Mouse (Mus musculus) kidney, embryonic 14.5 days (tissue): ENCODE data around the gene Gm28042. TPM values are rescaled to one million over a fixed set of nuclear protein-coding genes. Genes with fewer than 3 reads are reported as not detected.

Experiments used
- ATAC-seq: fragments of 200-750 bp; cut with Nextera tagmentation; 2 replicates; pipeline ENCODE4 v1.8.0; 2017; ENCODE audit warnings: moderate number of reproducible peaks, mild to moderate bottlenecking, moderate TSS enrichment, moderate library complexity; ENCODE audit not compliant: low FRiP score, low TSS enrichment
- H3K27ac ChIP-seq: fragments of 300-500 bp; sonication (generic); 2 replicates; pipeline ENCODE4 v1.5.1; 2014; ENCODE audit warnings: low read depth, mild to moderate bottlenecking, low read length, moderate library complexity, mixed read lengths
- H3K27me3 ChIP-seq: fragments of 300-500 bp; sonication (generic); 2 replicates; pipeline ENCODE4 v1.6.1; 2014; ENCODE audit warnings: mild to moderate bottlenecking, low read length; ENCODE audit not compliant: control insufficient read depth, insufficient read depth
- H3K36me3 ChIP-seq: fragments of 300-500 bp; sonication (generic); 2 replicates; pipeline ENCODE4 v1.6.1; 2014; ENCODE audit warnings: low read length, mixed read lengths; ENCODE audit not compliant: control insufficient read depth, insufficient read depth
- H3K4me1 ChIP-seq: fragments of 300-500 bp; sonication (generic); 2 replicates; pipeline ENCODE4 v1.6.1; 2014; ENCODE audit warnings: low read length, mixed read lengths; ENCODE audit not compliant: control insufficient read depth, insufficient read depth
- H3K4me2 ChIP-seq: fragments of 300-500 bp; sonication (generic); replicated peaks from 2 replicates; pipeline ENCODE4 v1.6.1; 2014; ENCODE audit warnings: low read depth, mild to moderate bottlenecking, low read length
- H3K4me3 ChIP-seq: fragments of 300-500 bp; sonication (generic); 2 replicates; pipeline ENCODE4 v1.5.1; 2014; ENCODE audit warnings: mild to moderate bottlenecking, low read length
- H3K9ac ChIP-seq: fragments of 300-500 bp; sonication (generic); 2 replicates; pipeline ENCODE4 v1.6.1; 2014; ENCODE audit warnings: low read depth, mild to moderate bottlenecking, low read length, moderate library complexity
- H3K9me3 ChIP-seq: fragments of 300-500 bp; sonication (generic); 2 replicates; pipeline ENCODE4 v1.6.1; 2016; ENCODE audit warnings: low read length; ENCODE audit not compliant: control insufficient read depth
- WGBS: fragments of 180-500 bp; shearing (Covaris S2); extraction: QIAGEN DNeasy Blood & Tissue Kit; methylation state at CpG from one replicate; pipeline ENCODE4 v1.1.7; 2014; 5-methylcytosine and 5-hydroxymethylcytosine counted together
- polyA plus RNA-seq: library from polyadenylated mRNA; unstranded; fragments of >200 nt; fragmentation: Nextera tagmentation; extraction: Ambion mirVana; gene quantifications from 2 replicates; pipeline ENCODE4 v1.2.1, GENCODE M21; 2014

The Gm28042 gene
- polyA plus RNA-seq, 1 experiment from 2014 or later = 3.5 TPM

GRCm38 (mm10) chr2:120046486-120047310 is 19.4 kb downstream of the Gm28042 start:
- no peak for ATAC-seq
- Histone ChIP-seq H3K9ac (no peak overlapping the region), H3K36me3 (peaks cover 10% of the 10 kb centered on the region), H3K4me2 (no peak overlapping the region), H3K9me3 (no peaks in the 10 kb centered on the region), H3K27me3 (peaks cover 2% of the 10 kb centered on the region; the same call in 1 of the 2 replicates), H3K4me1 (no peaks in the 10 kb centered on the region), H3K4me3 (no peak overlapping the region), H3K27ac (no peak overlapping the region)
- WGBS = 45% methylated on average over 14 of the region's 14 CpGs

DNA sequence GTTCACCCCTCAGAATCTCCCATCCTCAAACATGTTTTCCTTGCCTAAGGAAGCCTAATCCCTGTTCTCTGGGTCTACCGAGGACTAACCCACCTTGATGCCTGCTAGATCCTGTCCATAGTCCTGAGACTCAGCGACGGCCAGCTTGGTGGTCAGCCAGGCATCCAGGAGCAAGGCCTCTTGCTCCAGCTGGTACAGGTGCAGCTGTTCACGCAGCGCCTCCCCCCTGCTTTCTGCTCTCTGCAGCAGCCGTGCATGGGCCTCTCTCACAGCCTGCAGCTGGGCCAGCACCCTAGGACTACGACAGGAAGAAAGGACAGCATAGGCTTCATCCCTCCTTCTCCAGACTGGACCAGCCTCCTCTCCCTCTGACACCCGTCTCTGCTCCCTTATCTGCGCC is 20.9 kb downstream of the Gm28042 start:
- Histone ChIP-seq H3K4me2 (no peak overlapping the region), H3K27ac (no peak overlapping the region), H3K9ac (no peak overlapping the region), H3K4me3 (no peak overlapping the region), H3K27me3 (peaks cover 2% of the 10 kb centered on the region; the same call in 1 of the 2 replicates), H3K9me3 (no peaks in the 10 kb centered on the region), H3K36me3 (no peaks in the 10 kb centered on the region), H3K4me1 (no peaks in the 10 kb centered on the region)
- WGBS = 71% methylated on average over 9 of the region's 9 CpGs
- no peak for ATAC-seq

DNA sequence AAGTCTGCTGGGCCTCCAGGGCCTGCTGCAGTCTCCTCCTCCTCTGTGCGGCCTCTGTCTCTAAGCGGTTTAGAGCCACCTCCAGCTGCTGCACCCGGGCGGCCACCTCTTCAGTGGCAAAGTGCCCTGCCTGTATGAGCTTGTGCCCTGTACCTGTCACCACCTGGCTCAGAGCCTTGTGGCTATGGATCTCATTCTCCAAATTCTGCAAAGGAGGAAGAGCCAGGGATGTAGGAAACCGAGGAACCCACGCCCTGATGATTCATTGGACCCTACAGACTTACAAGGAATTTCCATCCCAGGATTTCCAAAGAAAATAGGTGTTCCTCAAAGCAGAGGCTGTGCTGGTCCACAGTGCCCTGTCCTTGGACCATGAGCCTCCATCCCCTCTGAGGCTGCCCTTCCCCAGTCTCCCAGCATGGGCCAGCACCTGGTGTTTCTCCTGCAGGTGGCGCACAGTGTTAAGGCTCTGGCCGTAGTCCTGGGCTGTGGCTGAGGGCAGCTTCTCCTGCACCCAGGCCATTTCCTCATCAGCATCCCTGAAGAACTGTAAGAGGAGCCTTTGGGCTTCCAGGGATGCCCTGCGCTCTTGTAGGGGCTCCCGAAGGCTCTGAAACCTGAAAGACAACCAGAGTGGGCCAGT is 22.5 kb downstream of the Gm28042 start:
- Histone ChIP-seq H3K36me3 (no peaks in the 10 kb centered on the region), H3K4me3 (no peak overlapping the region), H3K9ac (no peak overlapping the region), H3K9me3 (no peaks in the 10 kb centered on the region), H3K27me3 (peaks cover 2% of the 10 kb centered on the region; the same call in 1 of the 2 replicates), H3K4me1 (no peaks in the 10 kb centered on the region), H3K4me2 (no peak overlapping the region), H3K27ac (no peak overlapping the region)
- peak; percentile 50; the same call in 1 of the 2 replicates for ATAC-seq
- 61% methylated on average over 10 of the region's 10 CpGs for WGBS

DNA sequence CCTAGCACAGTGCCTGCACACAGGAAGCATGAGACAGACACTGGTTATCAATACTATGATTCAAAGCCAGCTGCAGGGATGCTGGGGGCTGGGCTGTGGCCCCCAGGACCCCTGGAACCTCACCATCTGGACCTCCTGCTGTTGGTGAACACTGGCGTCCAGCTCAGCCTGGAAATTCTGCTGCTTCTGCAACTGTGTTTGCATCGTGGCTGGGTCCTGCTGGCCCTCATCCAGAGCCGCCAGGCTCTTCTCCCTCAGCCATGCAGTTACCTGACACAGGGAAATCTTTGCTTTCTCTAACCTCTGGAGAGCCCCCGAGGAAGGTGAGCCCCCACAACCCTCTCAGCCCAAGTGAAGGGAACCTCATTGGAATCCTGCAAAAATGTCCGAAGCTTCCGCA is 24.1 kb downstream of the Gm28042 start:
- no peak for ATAC-seq
- H3K4me1 ChIP-seq = no peaks in the 10 kb centered on the region
- peaks cover under 1% of the 10 kb centered on the region; the same call in 1 of the 2 replicates for H3K27me3 ChIP-seq
- WGBS = 78% methylated on average over 6 of the region's 6 CpGs
- no peaks in the 10 kb centered on the region for H3K9me3 ChIP-seq
- no peak overlapping the region for H3K4me3 ChIP-seq
- H3K4me2 ChIP-seq = no peak overlapping the region
- no peaks in the 10 kb centered on the region for H3K36me3 ChIP-seq
- no peak overlapping the region for H3K9ac ChIP-seq
- no peak overlapping the region for H3K27ac ChIP-seq

DNA sequence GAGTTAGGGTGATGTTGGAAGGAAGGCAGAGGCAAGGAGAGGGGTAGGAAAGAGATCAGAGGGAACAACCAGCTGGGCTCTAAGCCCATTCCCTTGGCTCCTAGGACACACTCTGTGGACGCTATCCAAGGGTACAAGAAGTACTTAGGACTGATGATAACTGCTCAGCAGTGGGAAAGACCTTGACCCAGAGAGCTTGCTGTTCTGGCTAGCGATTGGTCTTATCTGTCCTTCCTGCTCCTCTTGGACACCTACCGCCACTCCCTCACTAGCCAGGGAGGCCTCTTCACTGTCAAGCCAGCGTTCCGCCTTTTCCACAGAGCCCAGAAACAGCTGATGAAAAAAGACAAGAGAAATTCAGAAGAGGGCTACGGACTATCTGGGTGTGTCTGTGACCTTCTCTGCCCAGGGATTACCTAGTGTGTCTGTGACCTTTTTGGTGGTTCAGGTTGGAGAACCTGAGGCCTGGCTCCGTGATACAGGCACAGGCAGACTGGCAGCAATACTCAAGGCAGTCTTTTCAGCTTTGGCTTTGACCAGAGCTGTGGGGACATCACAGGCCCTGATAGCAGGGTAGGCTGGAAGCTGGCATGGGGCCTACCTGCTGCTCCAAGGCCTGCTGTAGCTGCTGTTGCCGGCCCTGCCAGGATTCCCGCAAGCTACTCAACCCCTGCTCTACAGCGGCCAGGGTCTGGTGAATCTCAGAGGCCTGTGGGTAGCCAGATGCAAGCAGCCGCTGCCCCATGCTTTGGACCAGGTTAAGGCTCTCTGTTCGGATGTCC is 27.7 kb downstream of the Gm28042 start:
- no peaks in the 10 kb centered on the region for H3K27me3 ChIP-seq
- WGBS = 90% methylated on average over 12 of the region's 12 CpGs
- H3K4me3 ChIP-seq = no peak overlapping the region
- no peak overlapping the region for H3K9ac ChIP-seq
- no peak overlapping the region for H3K4me2 ChIP-seq
- no peaks in the 10 kb centered on the region for H3K9me3 ChIP-seq
- H3K36me3 ChIP-seq = no peaks in the 10 kb centered on the region
- no peak overlapping the region for H3K27ac ChIP-seq
- no peak for ATAC-seq
- H3K4me1 ChIP-seq = peaks cover 3% of the 10 kb centered on the region; the same call in 1 of the 2 replicates

GRCm38 (mm10) chr2:120055923-120056322 is 28.6 kb downstream of the Gm28042 start:
- Histone ChIP-seq H3K4me2 (no peak overlapping the region), H3K27ac (no peak overlapping the region), H3K4me3 (no peak overlapping the region), H3K4me1 (peaks cover 6% of the 10 kb centered on the region; the same call in 1 of the 2 replicates), H3K36me3 (no peaks in the 10 kb centered on the region), H3K9ac (no peak overlapping the region), H3K9me3 (no peaks in the 10 kb centered on the region), H3K27me3 (no peaks in the 10 kb centered on the region)
- WGBS = 90% methylated on average over 10 of the region's 10 CpGs
- no peak for ATAC-seq

DNA sequence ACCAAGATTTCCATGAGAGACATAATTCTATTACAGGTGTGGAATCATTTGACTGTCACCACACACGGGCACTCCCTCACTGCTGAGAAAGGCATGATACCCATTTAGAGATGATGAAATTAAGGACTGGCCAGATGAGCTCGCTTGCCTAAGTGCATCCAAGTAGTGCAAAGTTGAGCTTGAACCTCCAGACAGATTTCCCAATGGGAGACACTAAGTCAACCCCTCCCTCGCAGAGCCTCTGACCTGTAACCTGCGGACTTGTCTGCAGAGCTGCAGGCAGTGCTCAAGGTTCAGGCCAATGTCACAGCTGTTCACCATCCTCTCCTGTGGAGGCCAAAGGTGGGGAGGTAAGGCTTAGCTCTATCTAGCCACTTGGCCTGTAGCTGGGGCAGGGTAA is 31.5 kb downstream of the Gm28042 start:
- Histone ChIP-seq H3K27ac (no peak overlapping the region), H3K4me3 (no peak overlapping the region), H3K9ac (no peak overlapping the region), H3K27me3 (no peaks in the 10 kb centered on the region), H3K9me3 (no peaks in the 10 kb centered on the region), H3K36me3 (no peaks in the 10 kb centered on the region), H3K4me1 (peaks cover 18% of the 10 kb centered on the region; the same call in 1 of the 2 replicates), H3K4me2 (no peak overlapping the region)
- WGBS = 77% methylated on average over 4 of the region's 4 CpGs
- no peak for ATAC-seq

DNA sequence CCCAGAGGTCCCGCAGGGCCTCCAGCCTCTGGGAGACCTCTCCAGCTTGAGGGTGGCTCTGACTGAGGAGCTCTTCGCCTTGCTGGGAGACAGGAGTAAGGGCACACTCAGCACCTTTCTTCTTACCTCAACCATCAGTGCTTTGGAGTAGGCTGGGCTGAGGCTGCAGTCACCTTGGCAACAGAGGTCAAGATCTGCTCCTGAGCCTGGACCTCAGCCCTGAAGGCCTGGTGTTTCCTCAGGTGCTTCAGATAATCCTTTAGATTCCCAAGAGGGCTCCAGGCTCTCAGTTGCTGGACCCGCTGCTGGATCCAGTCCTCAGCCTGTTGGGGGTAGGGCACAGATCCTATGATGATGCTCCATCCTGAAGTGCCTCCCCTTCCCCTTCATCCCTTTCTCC is 32.2 kb downstream of the Gm28042 start:
- Histone ChIP-seq H3K27me3 (no peaks in the 10 kb centered on the region), H3K27ac (no peak overlapping the region), H3K9ac (no peak overlapping the region), H3K9me3 (no peaks in the 10 kb centered on the region), H3K4me2 (no peak overlapping the region), H3K36me3 (no peaks in the 10 kb centered on the region), H3K4me3 (no peak overlapping the region), H3K4me1 (peaks cover 18% of the 10 kb centered on the region; the same call in 1 of the 2 replicates)
- no peak for ATAC-seq
- WGBS = 89% methylated on average over 3 of the region's 3 CpGs
